Mouse (Mus musculus): ENCODE data around the gene Ddx55. TPM values are rescaled to one million over a fixed set of nuclear protein-coding genes. Genes with fewer than 3 reads are reported as not detected.

The Ddx55 gene
- polyA plus RNA-seq, 1 experiment from 2014 or later = 14.1 TPM

- Histone ChIP-seq H3K4me3 (peak overlapping the region; percentile 78), H3K36me3 (peaks cover 4% of the 10 kb centered on the region; the same call in 1 of the 2 replicates), H3K4me1 (peaks cover 38% of the 10 kb centered on the region), H3K4me2 (peak overlapping the region; percentile 78), H3K27ac (peak overlapping the region; percentile 67; the same call in 1 of the 2 replicates), H3K9ac (peak overlapping the region; percentile 33), H3K27me3 (no peaks in the 10 kb centered on the region), H3K9me3 (no peaks in the 10 kb centered on the region)
- 56% methylated on average over 4 of the region's 4 CpGs for WGBS
- ATAC-seq (ENCODE audit: insufficient number of reproducible peaks, low FRiP score, low TSS enrichment, low read depth) = no peak
Measured at GRCm38 (mm10) chr5:124528351-124528750, 24.3 kb upstream of the Ddx55 start.

GRCm38 (mm10) chr5:124528791-124529190, 23.9 kb upstream of the Ddx55 start:
- peaks cover under 1% of the 10 kb centered on the region; the same call in 1 of the 2 replicates for H3K36me3 ChIP-seq
- ATAC-seq (ENCODE audit: insufficient number of reproducible peaks, low FRiP score, low TSS enrichment, low read depth) = no peak
- H3K9me3 ChIP-seq = no peaks in the 10 kb centered on the region
- H3K27me3 ChIP-seq = no peaks in the 10 kb centered on the region
- peaks cover 38% of the 10 kb centered on the region for H3K4me1 ChIP-seq
- H3K4me3 ChIP-seq = peak overlapping the region; percentile 78
- peak overlapping the region; percentile 67 for H3K27ac ChIP-seq
- H3K9ac ChIP-seq = peak overlapping the region; percentile 33
- 20% methylated on average over 9 of the region's 9 CpGs for WGBS
- H3K4me2 ChIP-seq = peak overlapping the region; percentile 78

GRCm38 (mm10) chr5:124529191-124529651, 23.4 kb upstream of the Ddx55 start:
- WGBS = 15% methylated on average over 8 of the region's 8 CpGs
- H3K9me3 ChIP-seq = no peaks in the 10 kb centered on the region
- H3K36me3 ChIP-seq = no peaks in the 10 kb centered on the region; the same call in 1 of the 2 replicates
- H3K27ac ChIP-seq = peak overlapping the region; percentile 67
- no peak overlapping the region; the same call in 1 of the 2 replicates for H3K9ac ChIP-seq
- H3K4me1 ChIP-seq = peaks cover 38% of the 10 kb centered on the region
- peak overlapping the region; percentile 78 for H3K4me3 ChIP-seq
- H3K4me2 ChIP-seq = peak overlapping the region; percentile 78
- no peak for ATAC-seq (ENCODE audit: insufficient number of reproducible peaks, low FRiP score, low TSS enrichment, low read depth)
- H3K27me3 ChIP-seq = no peaks in the 10 kb centered on the region

- WGBS = 39% methylated on average over 8 of the region's 8 CpGs
- ATAC-seq (ENCODE audit: insufficient number of reproducible peaks, low FRiP score, low TSS enrichment, low read depth) = no peak
Measured at GRCm38 (mm10) chr5:124529697-124530096, 23.0 kb upstream of the Ddx55 start.

GRCm38 (mm10) chr5:124530655-124531582, 21.7 kb upstream of the Ddx55 start, which contains the start of gene Rilpl1:
TSS of gene Rilpl1 (minus strand) at chr5:124531391.
- Histone ChIP-seq H3K9me3 (no peaks in the 10 kb centered on the region), H3K36me3 (no peaks in the 10 kb centered on the region; the same call in 1 of the 2 replicates), H3K4me2 (peak within 1 kb of the TSS; percentile 78), H3K4me1 (peaks cover 38% of the 10 kb centered on the region), H3K27me3 (no peaks in the 10 kb centered on the region), H3K4me3 (peak within 1 kb of the TSS; percentile 78), H3K27ac (peak within 1 kb of the TSS; percentile 83), H3K9ac (peak within 1 kb of the TSS; percentile 75)
- WGBS = under 1% methylated on average over 94 of the region's 96 CpGs
- peak; percentile 87 for ATAC-seq (ENCODE audit: insufficient number of reproducible peaks, low FRiP score, low TSS enrichment, low read depth)

More at GRCm38 (mm10) chr5:124529697-124530096, 23.0 kb upstream of the Ddx55 start:
- Histone ChIP-seq H3K27ac (peak overlapping the region; percentile 67; the same call in 1 of the 2 replicates), H3K9me3 (no peaks in the 10 kb centered on the region), H3K4me1 (peaks cover 38% of the 10 kb centered on the region), H3K36me3 (no peaks in the 10 kb centered on the region; the same call in 1 of the 2 replicates), H3K27me3 (no peaks in the 10 kb centered on the region), H3K4me2 (peak overlapping the region; percentile 78), H3K4me3 (peak overlapping the region; percentile 78), H3K9ac (no peak overlapping the region)

- 12% methylated on average over 14 of the region's 14 CpGs for WGBS
- Histone ChIP-seq H3K9ac (peak overlapping the region; percentile 75; the same call in 1 of the 2 replicates), H3K4me2 (peak overlapping the region; percentile 78), H3K4me3 (peak overlapping the region; percentile 78), H3K9me3 (no peaks in the 10 kb centered on the region), H3K27ac (peak overlapping the region; percentile 83), H3K36me3 (no peaks in the 10 kb centered on the region), H3K27me3 (no peaks in the 10 kb centered on the region), H3K4me1 (peaks cover 38% of the 10 kb centered on the region)
- peak; percentile 37 for ATAC-seq (ENCODE audit: insufficient number of reproducible peaks, low FRiP score, low TSS enrichment, low read depth)
Measured at GRCm38 (mm10) chr5:124531583-124531930, 21.1 kb upstream of the Ddx55 start.

- Histone ChIP-seq H3K27me3 (no peaks in the 10 kb centered on the region), H3K4me3 (no peak overlapping the region), H3K9ac (no peak overlapping the region), H3K36me3 (no peaks in the 10 kb centered on the region), H3K4me2 (no peak overlapping the region), H3K4me1 (peaks cover 43% of the 10 kb centered on the region), H3K9me3 (no peaks in the 10 kb centered on the region), H3K27ac (peak overlapping the region; percentile 43; the same call in 1 of the 2 replicates)
- WGBS = 45% methylated on average over 7 of the region's 7 CpGs
- no peak for ATAC-seq (ENCODE audit: insufficient number of reproducible peaks, low FRiP score, low TSS enrichment, low read depth)
Measured at GRCm38 (mm10) chr5:124532451-124532850, 20.2 kb upstream of the Ddx55 start.

- H3K4me2 ChIP-seq = no peak overlapping the region
- WGBS = 60% methylated on average over 5 of the region's 5 CpGs
Measured at GRCm38 (mm10) chr5:124535016-124535415, 17.6 kb upstream of the Ddx55 start.

GRCm38 (mm10) chr5:124536776-124537175, 15.9 kb upstream of the Ddx55 start:
- Histone ChIP-seq H3K27ac (no peak overlapping the region), H3K4me1 (peaks cover 13% of the 10 kb centered on the region), H3K27me3 (no peaks in the 10 kb centered on the region), H3K9ac (no peak overlapping the region), H3K9me3 (no peaks in the 10 kb centered on the region), H3K4me2 (peak overlapping the region; percentile 36), H3K4me3 (peak overlapping the region; percentile 12; the same call in 1 of the 2 replicates), H3K36me3 (no peaks in the 10 kb centered on the region)
- ATAC-seq (ENCODE audit: insufficient number of reproducible peaks, low FRiP score, low TSS enrichment, low read depth) = no peak
- WGBS = 5% methylated on average over 13 of the region's 17 CpGs

More at GRCm38 (mm10) chr5:124535016-124535415, 17.6 kb upstream of the Ddx55 start:
- Histone ChIP-seq H3K9ac (no peak overlapping the region), H3K9me3 (no peaks in the 10 kb centered on the region), H3K27ac (no peak overlapping the region), H3K4me1 (peaks cover 22% of the 10 kb centered on the region), H3K36me3 (no peaks in the 10 kb centered on the region), H3K4me3 (no peak overlapping the region), H3K27me3 (no peaks in the 10 kb centered on the region)
- ATAC-seq (ENCODE audit: insufficient number of reproducible peaks, low FRiP score, low TSS enrichment, low read depth) = no peak

- Histone ChIP-seq H3K27me3 (no peaks in the 10 kb centered on the region), H3K4me3 (no peak overlapping the region), H3K4me1 (peaks cover 19% of the 10 kb centered on the region), H3K9ac (no peak overlapping the region), H3K4me2 (no peak overlapping the region), H3K9me3 (no peaks in the 10 kb centered on the region), H3K36me3 (peaks cover 6% of the 10 kb centered on the region), H3K27ac (no peak overlapping the region)
- 77% methylated on average over 15 of the region's 16 CpGs for WGBS
- ATAC-seq (ENCODE audit: insufficient number of reproducible peaks, low FRiP score, low TSS enrichment, low read depth) = no peak
Measured at GRCm38 (mm10) chr5:124538813-124539792, 13.6 kb upstream of the Ddx55 start.

GRCm38 (mm10) chr5:124539905-124540304, 12.8 kb upstream of the Ddx55 start:
- H3K4me3 ChIP-seq = peak overlapping the region; percentile 93
- no peak for ATAC-seq (ENCODE audit: insufficient number of reproducible peaks, low FRiP score, low TSS enrichment, low read depth)
- H3K9ac ChIP-seq = no peak overlapping the region

More at GRCm38 (mm10) chr5:124539905-124540304, 12.8 kb upstream of the Ddx55 start:
- Histone ChIP-seq H3K4me2 (peak overlapping the region; percentile 43), H3K36me3 (peaks cover 14% of the 10 kb centered on the region), H3K9me3 (no peaks in the 10 kb centered on the region), H3K27ac (peak overlapping the region; percentile 93), H3K27me3 (no peaks in the 10 kb centered on the region), H3K4me1 (peaks cover 20% of the 10 kb centered on the region)
- 73% methylated on average over 4 of the region's 4 CpGs for WGBS
